Mouse (Mus musculus) cerebellum, adult 8-10 months (tissue): ENCODE measurements around the gene Olfr692.

Experiments used
- DNase-seq: peaks from one replicate; pipeline ENCODE4 v3.0.0; 2022

Olfr692 gene

GRCm38 (mm10) chr7:105406322-105406721, 38.3 kb downstream of the Olfr692 start:
- no peak for DNase-seq

GRCm38 (mm10) chr7:105411874-105412632, 44.0 kb downstream of the Olfr692 start:
- peak; percentile 76 for DNase-seq

- DNase-seq: no peak
Observed at GRCm38 (mm10) chr7:105414385-105414784, 46.4 kb downstream of the Olfr692 start.

- no peak for DNase-seq
Observed at GRCm38 (mm10) chr7:105416529-105416928, 48.5 kb downstream of the Olfr692 start.

DNA sequence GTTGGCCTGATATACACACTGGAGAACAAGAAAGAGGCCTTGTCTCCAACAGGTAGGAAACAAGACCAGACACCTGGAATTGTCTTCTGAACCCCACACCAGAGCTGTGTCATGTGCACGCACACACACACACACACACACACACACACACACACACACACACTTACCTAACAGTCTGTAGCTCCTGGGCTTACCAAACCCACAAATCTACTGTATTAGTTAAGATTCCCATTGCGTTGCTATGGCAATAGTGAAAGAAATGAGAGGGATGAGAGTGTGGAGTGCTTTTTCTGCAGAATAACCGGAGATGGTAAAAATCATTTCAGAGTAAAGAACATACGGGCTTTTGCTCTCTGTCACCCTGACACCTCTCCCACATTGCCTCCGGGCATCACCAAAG, 50.1 kb downstream of the Olfr692 start:
- no peak for DNase-seq
